Mouse (Mus musculus): ENCODE measurements at regions not wholly inside any gene's neighbourhood (a gene's known extent, or its start where the extent isn't known, plus 50 kb on each side); places are given as distances from the start of the nearest gene placed in this dataset.

DNA sequence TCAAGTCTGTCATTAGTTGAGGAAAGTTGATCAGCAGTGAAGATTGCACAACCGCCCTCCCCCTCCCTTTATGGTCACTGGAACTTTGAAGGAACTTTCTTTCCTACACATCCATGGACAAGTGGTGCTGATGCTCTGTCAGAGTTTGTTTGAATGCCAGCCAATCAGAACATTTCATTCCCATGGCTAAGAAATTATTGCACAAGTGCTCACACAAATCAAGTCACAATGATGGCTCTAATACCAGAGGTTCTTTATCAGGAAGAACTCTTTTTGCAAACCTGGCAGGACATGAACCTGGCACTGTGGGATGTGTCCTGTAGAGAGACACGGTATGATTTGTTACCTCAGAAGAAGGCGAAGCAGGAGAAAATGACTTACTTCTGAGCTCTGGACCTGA, 54.3 kb upstream of the Spry2 start:
- H3K4me1 ChIP-seq (ENCODE audit: control insufficient read depth, insufficient read depth, low read length) = no peaks in the 10 kb centered on the region
- no peaks in the 10 kb centered on the region for H3K36me3 ChIP-seq (ENCODE audit: control insufficient read depth, insufficient read depth, low read length)
- H3K27ac ChIP-seq (replicated peaks; ENCODE audit: insufficient read depth, low read depth, low read length) = no peak overlapping the region
- no peak overlapping the region for H3K4me3 ChIP-seq (ENCODE audit: insufficient read depth, low read depth, low read length)
- H3K27me3 ChIP-seq (ENCODE audit: control insufficient read depth, insufficient read depth, low read length) = no peaks in the 10 kb centered on the region
- TF ChIP-seq POLR2A (IDR thresholded peaks at IDR 0.05; ENCODE audit: extremely low read depth, insufficient read depth, low read length) (no peak), CTCF (IDR thresholded peaks at IDR 0.05; ENCODE audit: low read depth, low read length) (no peak)
- H3K9ac ChIP-seq (ENCODE audit: low read depth, low read length) = no peak overlapping the region
- H3K79me2 ChIP-seq (ENCODE audit: control insufficient read depth, insufficient read depth, low read length) = no peaks in the 10 kb centered on the region
- no peak for DNase-seq (ENCODE audit: extremely low read depth, low read depth, low spot score)
- 78% methylated on average over 3 of the region's 3 CpGs for WGBS

DNA sequence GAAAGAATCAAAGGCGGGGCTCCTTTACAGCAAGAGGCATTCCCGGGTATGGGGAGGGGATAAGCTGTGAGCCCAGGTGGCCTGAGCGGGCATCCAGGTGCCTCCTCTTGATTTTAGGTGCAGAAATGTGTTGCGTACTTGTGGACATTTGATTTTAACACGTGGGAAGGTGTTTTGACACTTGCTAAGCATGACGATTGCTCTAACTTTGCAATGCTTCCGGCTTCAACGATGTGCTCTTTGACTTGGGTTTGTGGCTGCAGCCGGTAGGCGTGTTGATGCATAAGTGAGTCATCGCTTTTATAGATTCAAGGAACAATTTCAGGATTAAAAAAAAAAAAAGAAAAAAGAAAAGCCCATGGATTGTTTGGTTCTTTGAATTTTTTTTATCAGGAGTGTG, 58.5 kb upstream of the Spry2 start:
- Histone ChIP-seq H3K4me3 (ENCODE audit: insufficient read depth, low read depth, low read length) (no peak overlapping the region), H3K9ac (ENCODE audit: low read depth, low read length) (no peak overlapping the region), H3K27ac (replicated peaks; ENCODE audit: insufficient read depth, low read depth, low read length) (no peak overlapping the region), H3K27me3 (ENCODE audit: control insufficient read depth, insufficient read depth, low read length) (no peaks in the 10 kb centered on the region), H3K36me3 (ENCODE audit: control insufficient read depth, insufficient read depth, low read length) (no peaks in the 10 kb centered on the region), H3K79me2 (ENCODE audit: control insufficient read depth, insufficient read depth, low read length) (no peaks in the 10 kb centered on the region), H3K4me1 (ENCODE audit: control insufficient read depth, insufficient read depth, low read length) (no peaks in the 10 kb centered on the region)
- no peak for DNase-seq (ENCODE audit: extremely low read depth, low read depth, low spot score)
- 87% methylated on average over 11 of the region's 11 CpGs for WGBS
- no peak for TF ChIP-seq POLR2A (IDR thresholded peaks at IDR 0.05; ENCODE audit: extremely low read depth, insufficient read depth, low read length)
- no peak for TF ChIP-seq CTCF (IDR thresholded peaks at IDR 0.05; ENCODE audit: low read depth, low read length)

DNA sequence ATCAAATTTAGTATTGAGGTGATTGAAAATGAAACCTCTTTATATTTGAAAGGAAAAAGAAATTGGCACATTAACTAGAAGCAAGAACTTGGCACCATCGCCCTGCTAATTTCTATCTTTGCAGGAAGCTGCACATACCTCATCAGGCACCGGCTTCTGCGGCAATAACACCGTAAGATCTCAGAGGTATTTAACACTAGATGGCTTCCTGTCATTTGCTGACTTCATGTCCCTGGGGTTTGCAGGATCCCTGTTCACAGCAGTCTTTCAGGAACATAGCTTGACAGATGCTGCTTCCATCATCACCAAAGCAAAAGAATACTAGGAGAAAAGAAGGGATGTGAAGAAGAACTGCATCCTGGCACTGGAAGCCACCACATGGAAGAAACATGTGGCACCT, 60.2 kb upstream of the Spry2 start:
- H3K27ac ChIP-seq (replicated peaks; ENCODE audit: insufficient read depth, low read depth, low read length) = no peak overlapping the region
- no peak overlapping the region for H3K9ac ChIP-seq (ENCODE audit: low read depth, low read length)
- TF ChIP-seq CTCF (IDR thresholded peaks at IDR 0.05; ENCODE audit: low read depth, low read length) (no peak), POLR2A (IDR thresholded peaks at IDR 0.05; ENCODE audit: extremely low read depth, insufficient read depth, low read length) (no peak)
- H3K4me3 ChIP-seq (ENCODE audit: insufficient read depth, low read depth, low read length) = no peak overlapping the region
- 72% methylated on average over 4 of the region's 4 CpGs for WGBS
- DNase-seq (ENCODE audit: extremely low read depth, low read depth, low spot score) = no peak
- no peaks in the 10 kb centered on the region for H3K4me1 ChIP-seq (ENCODE audit: control insufficient read depth, insufficient read depth, low read length)
- no peaks in the 10 kb centered on the region for H3K27me3 ChIP-seq (ENCODE audit: control insufficient read depth, insufficient read depth, low read length)
- H3K36me3 ChIP-seq (ENCODE audit: control insufficient read depth, insufficient read depth, low read length) = no peaks in the 10 kb centered on the region
- H3K79me2 ChIP-seq (ENCODE audit: control insufficient read depth, insufficient read depth, low read length) = no peaks in the 10 kb centered on the region

DNA sequence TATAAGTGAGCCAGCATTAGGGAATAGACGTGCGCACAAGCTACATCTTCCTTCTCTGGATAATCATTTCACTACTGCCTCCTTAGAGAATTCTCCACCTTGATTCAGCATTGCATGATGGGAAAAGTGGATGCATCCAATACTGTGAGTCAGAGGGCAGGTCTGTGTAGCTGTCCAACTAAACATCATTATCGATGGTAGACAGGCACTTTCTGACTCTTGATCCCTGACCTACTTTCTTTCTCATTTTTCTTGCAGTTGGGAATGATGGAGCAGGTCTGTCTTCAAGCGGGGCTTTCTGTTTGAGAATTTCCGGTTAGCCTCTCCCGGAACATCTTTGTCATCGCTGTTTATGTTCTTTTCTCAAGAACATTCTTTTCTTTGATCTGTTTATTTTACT, 61.4 kb upstream of the Spry2 start:
- no peak overlapping the region for H3K27ac ChIP-seq (replicated peaks; ENCODE audit: insufficient read depth, low read depth, low read length)
- WGBS = 83% methylated on average over 7 of the region's 7 CpGs
- TF ChIP-seq CTCF (IDR thresholded peaks at IDR 0.05; ENCODE audit: low read depth, low read length) = no peak
- TF ChIP-seq POLR2A (IDR thresholded peaks at IDR 0.05; ENCODE audit: extremely low read depth, insufficient read depth, low read length) = no peak
- H3K79me2 ChIP-seq (ENCODE audit: control insufficient read depth, insufficient read depth, low read length) = no peaks in the 10 kb centered on the region
- no peak overlapping the region for H3K9ac ChIP-seq (ENCODE audit: low read depth, low read length)
- no peaks in the 10 kb centered on the region for H3K4me1 ChIP-seq (ENCODE audit: control insufficient read depth, insufficient read depth, low read length)
- H3K27me3 ChIP-seq (ENCODE audit: control insufficient read depth, insufficient read depth, low read length) = no peaks in the 10 kb centered on the region
- DNase-seq (ENCODE audit: extremely low read depth, low read depth, low spot score) = peak; percentile 12
- H3K36me3 ChIP-seq (ENCODE audit: control insufficient read depth, insufficient read depth, low read length) = no peaks in the 10 kb centered on the region
- no peak overlapping the region for H3K4me3 ChIP-seq (ENCODE audit: insufficient read depth, low read depth, low read length)

DNA sequence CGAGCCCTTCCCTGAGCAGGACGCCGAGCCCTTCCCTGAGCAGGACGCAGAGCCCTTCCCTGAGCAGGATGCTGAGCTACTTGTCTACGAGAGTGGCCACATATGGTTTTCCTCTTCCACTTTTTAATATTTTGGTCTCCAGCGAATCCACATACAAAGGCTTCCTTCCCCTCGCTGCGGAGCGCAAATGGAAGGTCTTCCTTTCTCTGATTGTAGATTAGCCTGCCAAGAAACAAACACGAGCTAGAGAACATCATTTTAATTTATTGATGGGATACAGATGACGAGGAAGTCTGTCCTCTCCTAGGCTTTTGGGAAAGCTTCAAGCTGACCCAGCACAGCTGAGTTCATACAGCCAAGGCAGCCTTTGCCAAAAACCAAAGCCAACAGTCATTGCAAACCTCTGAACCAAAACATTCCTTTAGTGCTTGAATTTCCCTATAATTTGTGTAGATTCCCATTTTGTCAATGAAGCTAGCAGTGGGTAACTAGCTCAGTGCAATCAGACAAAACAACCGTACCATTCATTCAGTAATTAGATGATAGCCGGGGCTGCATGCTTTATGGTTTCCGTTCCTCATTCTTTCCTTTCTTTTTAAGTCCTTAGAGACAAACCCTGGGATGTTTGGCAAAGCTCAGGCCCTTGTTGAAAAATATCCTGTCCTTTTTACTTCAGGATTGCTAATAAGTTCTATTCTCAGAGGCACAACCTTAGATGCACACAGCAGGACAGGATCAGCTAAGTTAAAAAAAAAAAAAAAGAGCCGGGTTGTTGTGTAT, 83.1 kb upstream of the Spry2 start:
- Histone ChIP-seq H3K4me1 (ENCODE audit: control insufficient read depth, insufficient read depth, low read length) (no peaks in the 10 kb centered on the region), H3K79me2 (ENCODE audit: control insufficient read depth, insufficient read depth, low read length) (no peaks in the 10 kb centered on the region), H3K36me3 (ENCODE audit: control insufficient read depth, insufficient read depth, low read length) (no peaks in the 10 kb centered on the region), H3K4me3 (ENCODE audit: insufficient read depth, low read depth, low read length) (no peak overlapping the region), H3K9ac (ENCODE audit: low read depth, low read length) (no peak overlapping the region), H3K27me3 (ENCODE audit: control insufficient read depth, insufficient read depth, low read length) (no peaks in the 10 kb centered on the region), H3K27ac (replicated peaks; ENCODE audit: insufficient read depth, low read depth, low read length) (no peak overlapping the region)
- TF ChIP-seq CTCF (IDR thresholded peaks at IDR 0.05; ENCODE audit: low read depth, low read length) (no peak), POLR2A (IDR thresholded peaks at IDR 0.05; ENCODE audit: extremely low read depth, insufficient read depth, low read length) (no peak)
- WGBS = 77% methylated on average over 15 of the region's 15 CpGs
- DNase-seq (ENCODE audit: extremely low read depth, low read depth, low spot score) = peak; percentile 19

DNA sequence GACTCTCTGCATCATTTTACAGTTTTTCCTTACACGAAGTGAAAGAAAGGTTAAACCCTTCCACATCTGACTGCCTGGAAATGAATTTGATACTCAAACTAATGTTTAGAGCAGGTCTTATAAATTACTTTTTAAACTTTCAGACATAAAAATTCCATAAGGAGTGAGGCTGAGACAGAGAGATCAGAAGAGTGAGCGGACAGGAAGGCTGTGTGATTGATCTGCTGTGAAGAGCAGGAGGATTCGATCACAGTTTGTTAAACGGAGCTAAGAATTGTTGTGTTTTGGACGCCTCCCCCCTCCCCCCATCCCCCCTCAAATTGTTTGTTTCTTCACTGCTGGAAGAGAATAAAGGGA, 83.7 kb upstream of the Spry2 start:
- DNase-seq (ENCODE audit: extremely low read depth, low read depth, low spot score) = no peak
- H3K27me3 ChIP-seq (ENCODE audit: control insufficient read depth, insufficient read depth, low read length) = no peaks in the 10 kb centered on the region
- H3K4me1 ChIP-seq (ENCODE audit: control insufficient read depth, insufficient read depth, low read length) = no peaks in the 10 kb centered on the region
- no peaks in the 10 kb centered on the region for H3K79me2 ChIP-seq (ENCODE audit: control insufficient read depth, insufficient read depth, low read length)
- no peak overlapping the region for H3K27ac ChIP-seq (replicated peaks; ENCODE audit: insufficient read depth, low read depth, low read length)
- H3K9ac ChIP-seq (ENCODE audit: low read depth, low read length) = no peak overlapping the region
- 63% methylated on average over 5 of the region's 5 CpGs for WGBS
- TF ChIP-seq CTCF (IDR thresholded peaks at IDR 0.05; ENCODE audit: low read depth, low read length) = no peak
- no peak for TF ChIP-seq POLR2A (IDR thresholded peaks at IDR 0.05; ENCODE audit: extremely low read depth, insufficient read depth, low read length)
- H3K4me3 ChIP-seq (ENCODE audit: insufficient read depth, low read depth, low read length) = no peak overlapping the region
- no peaks in the 10 kb centered on the region for H3K36me3 ChIP-seq (ENCODE audit: control insufficient read depth, insufficient read depth, low read length)
